Mouse (Mus musculus): ENCODE measurements around the gene Epha6.

DNA sequence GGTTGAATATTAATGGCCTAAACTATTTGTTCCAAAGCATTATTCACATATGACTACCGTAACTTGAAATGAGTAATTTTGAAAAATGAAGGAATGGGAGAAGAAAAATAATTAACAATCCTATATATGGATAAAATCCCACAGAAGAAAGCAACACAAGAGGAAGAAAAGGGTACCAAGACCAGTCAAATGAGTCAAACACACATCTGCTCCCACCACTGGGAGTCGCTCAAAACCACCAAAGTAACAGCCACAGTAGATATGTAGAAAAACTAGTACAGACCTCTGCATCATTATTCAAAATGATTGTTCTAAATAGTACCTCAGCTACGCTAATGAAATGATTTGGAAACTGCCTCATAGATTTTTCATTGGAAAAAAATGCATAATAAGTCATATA is 20.0 kb downstream of the Epha6 start:
- TF ChIP-seq CTCF (IDR thresholded peaks at IDR 0.05) (no peak), POLR2A (IDR thresholded peaks at IDR 0.05; ENCODE audit: insufficient read depth, low read depth, low read length) (no peak)
